Mouse (Mus musculus) erythroblast, embryonic 14.5 days (primary cell): ENCODE measurements around the gene Zfp462.

Experiments
- GATA1 ChIP-seq: IDR thresholded peaks from 2 replicates; pipeline ENCODE4 v1.6.1; 2012; ENCODE audit warnings: low read length, inconsistent platforms, mixed read lengths
- TAL1 ChIP-seq: IDR thresholded peaks from 3 replicates; pipeline ENCODE4 v1.6.1; 2012; ENCODE audit warnings: low read length, inconsistent platforms, mixed read lengths

GRCm38 (mm10) chr4:55101601-55102000 lies 156.8 kb downstream of the Zfp462 start:
- no peak for TF ChIP-seq GATA1
- no peak for TF ChIP-seq TAL1
